Mouse (Mus musculus) hindbrain, embryonic 13.5 days (tissue): ENCODE results near the gene Lzts2. TPM values are rescaled to one million over a fixed set of nuclear protein-coding genes. Genes with fewer than 3 reads are reported as not detected.
A peak's percentile ranks its signal among the peaks of the same experiment; 100 is the strongest.

Experiments
- ATAC-seq: fragments of 200-750 bp; cut with Nextera tagmentation; 2 replicates; pipeline ENCODE4 v1.8.0; 2017; ENCODE audit warnings: moderate TSS enrichment; ENCODE audit not compliant: low FRiP score
- H3K27ac ChIP-seq: fragments of 300-500 bp; sonication (generic); 2 replicates; pipeline ENCODE4 v1.5.1; 2015; ENCODE audit warnings: inconsistent platforms, mild to moderate bottlenecking, moderate library complexity
- H3K27me3 ChIP-seq: fragments of 300-500 bp; sonication (generic); 2 replicates; pipeline ENCODE4 v1.6.1; 2015; ENCODE audit warnings: mild to moderate bottlenecking, inconsistent platforms
- H3K36me3 ChIP-seq: fragments of 300-500 bp; sonication (generic); 2 replicates; pipeline ENCODE4 v1.6.1; 2015; ENCODE audit warnings: mild to moderate bottlenecking, inconsistent platforms
- H3K4me1 ChIP-seq: fragments of 300-500 bp; sonication (generic); replicated peaks from 2 replicates; pipeline ENCODE4 v1.6.1; 2015; ENCODE audit warnings: inconsistent platforms
- H3K4me2 ChIP-seq: fragments of 300-500 bp; sonication (generic); 2 replicates; pipeline ENCODE4 v1.6.1; 2015; ENCODE audit warnings: inconsistent platforms, mild to moderate bottlenecking, moderate library complexity
- H3K4me3 ChIP-seq: fragments of 300-500 bp; sonication (generic); 2 replicates; pipeline ENCODE4 v1.5.1; 2015; ENCODE audit warnings: mild to moderate bottlenecking, inconsistent platforms
- H3K9ac ChIP-seq: fragments of 300-500 bp; sonication (generic); 2 replicates; pipeline ENCODE4 v1.6.1; 2015; ENCODE audit warnings: mild to moderate bottlenecking, inconsistent platforms
- H3K9me3 ChIP-seq: fragments of 300-500 bp; sonication (generic); 2 replicates; pipeline ENCODE4 v1.6.1; 2016; ENCODE audit warnings: inconsistent platforms
- WGBS: fragments of 180-500 bp; shearing (Covaris S2); methylation state at CpG from one replicate; pipeline ENCODE4 v1.1.7; 2015; 5-methylcytosine and 5-hydroxymethylcytosine counted together
- polyA plus RNA-seq: library from polyadenylated mRNA; unstranded; fragments of >200 nt; fragmentation: Nextera tagmentation; extraction: Ambion mirVana; gene quantifications from 2 replicates; pipeline ENCODE4 v1.2.1, GENCODE M21; 2015

Gene Lzts2
- polyA plus RNA-seq, 1 experiment from 2014 or later, result 24.1 TPM

- Histone ChIP-seq H3K27me3 (no peaks in the 10 kb centered on the region), H3K27ac (peak within 1 kb of the TSS; percentile 81), H3K4me1 (peaks cover 43% of the 10 kb centered on the region), H3K9me3 (no peaks in the 10 kb centered on the region), H3K4me3 (peak within 1 kb of the TSS; percentile 95), H3K9ac (peak within 1 kb of the TSS; percentile 89), H3K36me3 (peaks cover 60% of the 10 kb centered on the region), H3K4me2 (peak within 1 kb of the TSS; percentile 99)
- under 1% methylated on average over 82 of the region's 82 CpGs for WGBS
- peak; percentile 94 for ATAC-seq
Observed at GRCm38 (mm10) chr19:45005957-45006712, 8.1 kb upstream of the Lzts2 start, which contains the start of gene Mrpl43. Mrpl43 (minus strand) TSS chr19:45006442.

GRCm38 (mm10) chr19:45007021-45007420 lies 7.2 kb upstream of the Lzts2 start:
- Histone ChIP-seq H3K27me3 (no peaks in the 10 kb centered on the region), H3K27ac (peak overlapping the region; percentile 81), H3K36me3 (peaks cover 60% of the 10 kb centered on the region), H3K9ac (peak overlapping the region; percentile 89), H3K4me2 (peak overlapping the region; percentile 99), H3K4me1 (peaks cover 43% of the 10 kb centered on the region), H3K9me3 (no peaks in the 10 kb centered on the region), H3K4me3 (peak overlapping the region; percentile 95)
- no peak for ATAC-seq
- 44% methylated on average over 17 of the region's 17 CpGs for WGBS

GRCm38 (mm10) chr19:45007425-45008191 lies 6.6 kb upstream of the Lzts2 start:
- Histone ChIP-seq H3K4me1 (peaks cover 47% of the 10 kb centered on the region), H3K27ac (peak overlapping the region; percentile 81; the same call in 1 of the 2 replicates), H3K36me3 (peaks cover 57% of the 10 kb centered on the region), H3K4me3 (peak overlapping the region; percentile 95), H3K4me2 (peak overlapping the region; percentile 99), H3K27me3 (no peaks in the 10 kb centered on the region), H3K9me3 (no peaks in the 10 kb centered on the region), H3K9ac (peak overlapping the region; percentile 89; the same call in 1 of the 2 replicates)
- 91% methylated on average over 20 of the region's 20 CpGs for WGBS
- no peak for ATAC-seq

GRCm38 (mm10) chr19:45010646-45011045 lies 3.6 kb upstream of the Lzts2 start:
- Histone ChIP-seq H3K4me1 (peaks cover 46% of the 10 kb centered on the region), H3K4me3 (no peak overlapping the region), H3K9ac (no peak overlapping the region), H3K4me2 (no peak overlapping the region), H3K36me3 (peaks cover 36% of the 10 kb centered on the region), H3K27ac (no peak overlapping the region), H3K9me3 (no peaks in the 10 kb centered on the region), H3K27me3 (0 out of 2 replicates have a peak, but pooled peaks cover 2% of the 10 kb centered on the region)
- no peak for ATAC-seq
- 92% methylated on average over 4 of the region's 4 CpGs for WGBS

- no peak for ATAC-seq
- H3K9ac ChIP-seq, result peak overlapping the region; percentile 61
- H3K9me3 ChIP-seq, result no peaks in the 10 kb centered on the region
- WGBS, result 92% methylated on average over 8 of the region's 8 CpGs
- H3K4me3 ChIP-seq, result no peak overlapping the region
- H3K4me2 ChIP-seq, result no peak overlapping the region
- H3K36me3 ChIP-seq, result peaks cover 36% of the 10 kb centered on the region
- H3K27me3 ChIP-seq, result 0 out of 2 replicates have a peak, but pooled peaks cover 2% of the 10 kb centered on the region
- H3K27ac ChIP-seq, result peak overlapping the region; percentile 81
- H3K4me1 ChIP-seq, result peaks cover 53% of the 10 kb centered on the region
Observed at GRCm38 (mm10) chr19:45012219-45012618, 2.0 kb upstream of the Lzts2 start.

- Histone ChIP-seq H3K4me2 (no peak overlapping the region), H3K4me1 (peaks cover 50% of the 10 kb centered on the region), H3K27ac (peak overlapping the region; percentile 81), H3K36me3 (peaks cover 36% of the 10 kb centered on the region), H3K27me3 (0 out of 2 replicates have a peak, but pooled peaks cover 2% of the 10 kb centered on the region), H3K4me3 (no peak overlapping the region), H3K9ac (peak overlapping the region; percentile 61), H3K9me3 (no peaks in the 10 kb centered on the region)
- WGBS, result 37% methylated on average over 6 of the region's 6 CpGs
- no peak for ATAC-seq
Observed at GRCm38 (mm10) chr19:45012636-45013035, 1.6 kb upstream of the Lzts2 start.

- peaks cover 31% of the 10 kb centered on the region for H3K36me3 ChIP-seq
- no peaks in the 10 kb centered on the region for H3K9me3 ChIP-seq
- ATAC-seq, result no peak
- H3K4me3 ChIP-seq, result no peak overlapping the region
- no peak overlapping the region for H3K9ac ChIP-seq
- H3K4me1 ChIP-seq, result peaks cover 46% of the 10 kb centered on the region
- WGBS, result 70% methylated on average over 6 of the region's 6 CpGs
- 0 out of 2 replicates have a peak, but pooled peaks cover 2% of the 10 kb centered on the region for H3K27me3 ChIP-seq
- no peak overlapping the region for H3K27ac ChIP-seq
- H3K4me2 ChIP-seq, result no peak overlapping the region
Observed at GRCm38 (mm10) chr19:45013581-45014225, 511 bp upstream of the Lzts2 start.

GRCm38 (mm10) chr19:45014981-45015402 lies 778 bp downstream of the Lzts2 start:
- Histone ChIP-seq H3K9ac (peak overlapping the region; percentile 67), H3K36me3 (peaks cover 23% of the 10 kb centered on the region), H3K4me3 (peak overlapping the region; percentile 65), H3K27me3 (0 out of 2 replicates have a peak, but pooled peaks cover 2% of the 10 kb centered on the region), H3K9me3 (no peaks in the 10 kb centered on the region), H3K4me1 (peaks cover 53% of the 10 kb centered on the region), H3K27ac (peak overlapping the region; percentile 96; the same call in 1 of the 2 replicates), H3K4me2 (peak overlapping the region; percentile 90)
- no peak for ATAC-seq
- WGBS, result under 1% methylated on average over 25 of the region's 25 CpGs

- peak; percentile 12; the same call in 1 of the 2 replicates for ATAC-seq
- Histone ChIP-seq H3K27ac (peak overlapping the region; percentile 96), H3K4me3 (peak overlapping the region; percentile 65), H3K9ac (peak overlapping the region; percentile 67), H3K9me3 (no peaks in the 10 kb centered on the region), H3K4me1 (peaks cover 60% of the 10 kb centered on the region), H3K36me3 (peaks cover 16% of the 10 kb centered on the region), H3K4me2 (peak overlapping the region; percentile 90), H3K27me3 (0 out of 2 replicates have a peak, but pooled peaks cover 2% of the 10 kb centered on the region)
- WGBS, result under 1% methylated on average over 34 of the region's 34 CpGs
Observed at GRCm38 (mm10) chr19:45015518-45016281, 1.5 kb downstream of the Lzts2 start.

GRCm38 (mm10) chr19:45016341-45017215 lies 2.4 kb downstream of the Lzts2 start:
- peak; percentile 34 for ATAC-seq
- H3K4me3 ChIP-seq, result peak overlapping the region; percentile 65
- H3K27me3 ChIP-seq, result 0 out of 2 replicates have a peak, but pooled peaks cover 2% of the 10 kb centered on the region
- H3K4me2 ChIP-seq, result peak overlapping the region; percentile 90
- peak overlapping the region; percentile 87 for H3K9ac ChIP-seq
- peaks cover 12% of the 10 kb centered on the region for H3K36me3 ChIP-seq
- H3K4me1 ChIP-seq, result peaks cover 69% of the 10 kb centered on the region
- 2% methylated on average over 17 of the region's 18 CpGs for WGBS
- H3K27ac ChIP-seq, result peak overlapping the region; percentile 96
- H3K9me3 ChIP-seq, result no peaks in the 10 kb centered on the region
